Mouse (Mus musculus) forebrain, postnatal 0 days (tissue): Measurements from ENCODE around the gene Sez6l2. TPM values are rescaled to one million over a fixed set of nuclear protein-coding genes. Genes with fewer than 3 reads are reported as not detected.

Experiments used
- ATAC-seq: fragments of 200-750 bp; cut with Nextera tagmentation; 2 replicates; pipeline ENCODE4 v1.8.0; 2017; ENCODE audit warnings: mild to moderate bottlenecking, moderate library complexity
- DNase-seq: peaks from one replicate; pipeline ENCODE4 v3.0.0-alpha.2; 2015
- H3K27ac ChIP-seq: fragments of 300-500 bp; sonication (generic); 2 replicates; pipeline ENCODE4 v1.5.1; 2014; ENCODE audit warnings: low read depth, mild to moderate bottlenecking, antibody characterized with exemption, low read length, moderate library complexity, mixed read lengths
- H3K27me3 ChIP-seq: fragments of 300-500 bp; sonication (generic); 2 replicates; pipeline ENCODE4 v1.6.1; 2014; ENCODE audit warnings: mild to moderate bottlenecking, low read length, mixed read lengths; ENCODE audit not compliant: insufficient read depth
- H3K36me3 ChIP-seq: fragments of 300-500 bp; sonication (generic); 2 replicates; pipeline ENCODE4 v1.6.1; 2014; ENCODE audit warnings: mild to moderate bottlenecking, moderate library complexity; ENCODE audit not compliant: insufficient read depth
- H3K4me1 ChIP-seq: fragments of 300-500 bp; sonication (generic); 2 replicates; pipeline ENCODE4 v1.6.1; 2014; ENCODE audit warnings: antibody characterized with exemption; ENCODE audit not compliant: insufficient read depth
- H3K4me2 ChIP-seq: fragments of 300-500 bp; sonication (generic); 2 replicates; pipeline ENCODE4 v1.6.1; 2014; ENCODE audit warnings: low read depth, mild to moderate bottlenecking, moderate library complexity
- H3K4me3 ChIP-seq: fragments of 300-500 bp; sonication (generic); 2 replicates; pipeline ENCODE4 v1.5.1; 2014; ENCODE audit warnings: low read depth, low read length, mixed read lengths
- H3K9ac ChIP-seq: fragments of 300-500 bp; sonication (generic); 2 replicates; pipeline ENCODE4 v1.6.1; 2014; ENCODE audit warnings: mild to moderate bottlenecking
- H3K9me3 ChIP-seq: fragments of 300-500 bp; sonication (generic); 2 replicates; pipeline ENCODE4 v1.6.1; 2016; ENCODE audit warnings: low read length
- CTCF ChIP-seq: sonication (generic); IDR thresholded peaks from 2 replicates; pipeline ENCODE4 v1.5.1; 2016; ENCODE audit warnings: antibody characterized with exemption, control low read depth, low read depth
- WGBS: fragments of 180-500 bp; shearing (Covaris S2); extraction: QIAGEN DNeasy Blood & Tissue Kit; methylation state at CpG from one replicate; pipeline ENCODE4 v1.1.7; 2014; 5-methylcytosine and 5-hydroxymethylcytosine counted together
- polyA plus RNA-seq: library from polyadenylated mRNA; unstranded; fragments of >200 nt; fragmentation: Nextera tagmentation; extraction: Ambion mirVana; gene quantifications from 2 replicates; pipeline ENCODE4 v1.2.1, GENCODE M21; 2015
- total RNA-seq: library from RNA; depleted of rRNA; stranded (reverse); fragments of >200 nt; gene quantifications from 2 replicates; pipeline ENCODE4 v1.2.3, GENCODE M21; 2014

Sez6l2 gene
- total and polyA plus RNA-seq, 2 experiments from 2014 or later: 45.3 to 160 TPM

GRCm38 (mm10) chr7:127012845-127013244, 62.5 kb downstream of the Sez6l2 start:
- ATAC-seq (no peak), DNase-seq (no peak)
- Histone ChIP-seq H3K4me1 (peaks cover 12% of the 10 kb centered on the region), H3K27me3 (no peaks in the 10 kb centered on the region), H3K4me3 (no peak overlapping the region), H3K27ac (no peak overlapping the region), H3K36me3 (peaks cover 21% of the 10 kb centered on the region; the same call in 1 of the 2 replicates), H3K9ac (no peak overlapping the region), H3K4me2 (no peak overlapping the region), H3K9me3 (no peaks in the 10 kb centered on the region)
- 97% methylated on average over 10 of the region's 10 CpGs for WGBS
- no peak for TF ChIP-seq CTCF

GRCm38 (mm10) chr7:127013385-127013784, 63.0 kb downstream of the Sez6l2 start:
- H3K27ac ChIP-seq: no peak overlapping the region
- DNase-seq (no peak), ATAC-seq (no peak)
- peaks cover 21% of the 10 kb centered on the region; the same call in 1 of the 2 replicates for H3K36me3 ChIP-seq
- no peak overlapping the region for H3K9ac ChIP-seq
- TF ChIP-seq CTCF: no peak
- H3K9me3 ChIP-seq: no peaks in the 10 kb centered on the region
- H3K4me3 ChIP-seq: no peak overlapping the region
- WGBS: 93% methylated on average over 6 of the region's 6 CpGs
- H3K4me2 ChIP-seq: no peak overlapping the region
- no peaks in the 10 kb centered on the region for H3K27me3 ChIP-seq
- peaks cover 17% of the 10 kb centered on the region for H3K4me1 ChIP-seq

GRCm38 (mm10) chr7:127014320-127014719, 64.0 kb downstream of the Sez6l2 start, which contains the start of gene Mvp:
TSS of gene Mvp (minus strand) at chr7:127014621.
- ATAC-seq: no peak
- H3K27ac ChIP-seq: no peak within 1 kb of the TSS
- H3K27me3 ChIP-seq: no peaks in the 10 kb centered on the region
- 81% methylated on average over 11 of the region's 11 CpGs for WGBS
- peak within 1 kb of the TSS; percentile 25; the same call in 1 of the 2 replicates for H3K9ac ChIP-seq
- no peak within 1 kb of the TSS for H3K4me2 ChIP-seq
- peaks cover 21% of the 10 kb centered on the region for H3K4me1 ChIP-seq
- no peaks in the 10 kb centered on the region for H3K9me3 ChIP-seq
- H3K4me3 ChIP-seq: no peak within 1 kb of the TSS
- peaks cover 21% of the 10 kb centered on the region; the same call in 1 of the 2 replicates for H3K36me3 ChIP-seq
- TF ChIP-seq CTCF: no peak
- no peak for DNase-seq

GRCm38 (mm10) chr7:127014993-127015392, 64.6 kb downstream of the Sez6l2 start:
- Histone ChIP-seq H3K4me1 (peaks cover 28% of the 10 kb centered on the region), H3K4me3 (no peak overlapping the region), H3K36me3 (peaks cover 21% of the 10 kb centered on the region; the same call in 1 of the 2 replicates), H3K27me3 (no peaks in the 10 kb centered on the region), H3K4me2 (no peak overlapping the region), H3K9me3 (no peaks in the 10 kb centered on the region), H3K9ac (no peak overlapping the region), H3K27ac (no peak overlapping the region)
- WGBS: 96% methylated on average over 12 of the region's 12 CpGs
- ATAC-seq (no peak), DNase-seq (no peak)
- no peak for TF ChIP-seq CTCF

GRCm38 (mm10) chr7:127016081-127016480, 65.7 kb downstream of the Sez6l2 start:
- peak overlapping the region; percentile 87 for H3K27ac ChIP-seq
- H3K9ac ChIP-seq: peak overlapping the region; percentile 80
- no peak for ATAC-seq
- H3K4me2 ChIP-seq: peak overlapping the region; percentile 94
- peaks cover 35% of the 10 kb centered on the region for H3K4me1 ChIP-seq
- H3K27me3 ChIP-seq: no peaks in the 10 kb centered on the region
- H3K36me3 ChIP-seq: peaks cover 21% of the 10 kb centered on the region; the same call in 1 of the 2 replicates
- H3K9me3 ChIP-seq: no peaks in the 10 kb centered on the region
- no peak for DNase-seq
- peak overlapping the region; percentile 46 for H3K4me3 ChIP-seq
- TF ChIP-seq CTCF: no peak
- 3% methylated on average over 10 of the region's 10 CpGs for WGBS

GRCm38 (mm10) chr7:127016481-127016485, 65.9 kb downstream of the Sez6l2 start, which contains the start of gene Pagr1b:
TSS of gene Pagr1b (minus strand) at chr7:127016484.
- Histone ChIP-seq H3K4me1 (peaks cover 35% of the 10 kb centered on the region), H3K36me3 (peaks cover 21% of the 10 kb centered on the region; the same call in 1 of the 2 replicates), H3K9me3 (no peaks in the 10 kb centered on the region), H3K27ac (peak within 1 kb of the TSS; percentile 87), H3K4me3 (peak within 1 kb of the TSS; percentile 46), H3K9ac (peak within 1 kb of the TSS; percentile 80), H3K4me2 (peak within 1 kb of the TSS; percentile 94), H3K27me3 (no peaks in the 10 kb centered on the region)
- DNase-seq (no peak), ATAC-seq (no peak)
- no peak for TF ChIP-seq CTCF

GRCm38 (mm10) chr7:127016486-127016938, 66.1 kb downstream of the Sez6l2 start:
- Histone ChIP-seq H3K27ac (peak overlapping the region; percentile 87), H3K4me1 (peaks cover 38% of the 10 kb centered on the region), H3K9me3 (no peaks in the 10 kb centered on the region), H3K36me3 (peaks cover 21% of the 10 kb centered on the region; the same call in 1 of the 2 replicates), H3K4me3 (peak overlapping the region; percentile 46), H3K27me3 (no peaks in the 10 kb centered on the region), H3K4me2 (peak overlapping the region; percentile 94), H3K9ac (peak overlapping the region; percentile 80)
- no peak for DNase-seq
- peak; percentile 55 for ATAC-seq
- WGBS: under 1% methylated on average over 22 of the region's 22 CpGs
- no peak for TF ChIP-seq CTCF
